Mouse (Mus musculus): ENCODE results near the gene 9130213A22Rik. TPM values are rescaled to one million over a fixed set of nuclear protein-coding genes. Genes with fewer than 3 reads are reported as not detected.

Gene 9130213A22Rik
- polyA plus RNA-seq, 1 experiment: 0.25 TPM

- peak; percentile 46 for DNase-seq (ENCODE audit: low read depth, low spot score)
- WGBS: 0% methylated on average over 3 of the region's 3 CpGs
These were observed 2.1 kb upstream of the 9130213A22Rik start for GRCm38 (mm10) chr11:69124498-69124847.

- DNase-seq (ENCODE audit: low read depth, low spot score): peak; percentile 75
- whole genome bisulfite sequencing: under 1% methylated on average over 31 of the region's 31 CpGs
These were observed 1.5 kb upstream of the 9130213A22Rik start for GRCm38 (mm10) chr11:69123693-69124497.

GRCm38 (mm10) chr11:69123056-69123692, 785 bp upstream of the 9130213A22Rik start:
- under 1% methylated on average over 29 of the region's 29 CpGs for WGBS
- peak; percentile 64 for DNase-seq (ENCODE audit: low read depth, low spot score)

- no peak for DNase-seq (ENCODE audit: low read depth, low spot score)
- WGBS: under 1% methylated on average over 31 of the region's 32 CpGs
These were observed 551 bp downstream of the 9130213A22Rik start for GRCm38 (mm10) chr11:69121741-69122335.

- WGBS: 4% methylated on average over 33 of the region's 33 CpGs
- no peak for DNase-seq (ENCODE audit: low read depth, low spot score)
These were observed 1.2 kb downstream of the 9130213A22Rik start for GRCm38 (mm10) chr11:69121001-69121740.

GRCm38 (mm10) chr11:69120221-69121000, 2.0 kb downstream of the 9130213A22Rik start, which contains the start of gene Hes7:
Gene Hes7, plus strand, starts transcription at chr11:69120404.
- no peak for DNase-seq (ENCODE audit: low read depth, low spot score)
- WGBS: 41% methylated on average over 27 of the region's 27 CpGs

GRCm38 (mm10) chr11:69119446-69120155, 2.8 kb downstream of the 9130213A22Rik start:
- no peak for DNase-seq (ENCODE audit: low read depth, low spot score)
- WGBS: 85% methylated on average over 14 of the region's 14 CpGs

GRCm38 (mm10) chr11:69118765-69119164, 3.6 kb downstream of the 9130213A22Rik start:
- no peak for DNase-seq (ENCODE audit: low read depth, low spot score)
- WGBS: 4% methylated on average over 15 of the region's 15 CpGs

- no peak for DNase-seq (ENCODE audit: low read depth, low spot score)
These were observed 4.4 kb downstream of the 9130213A22Rik start for GRCm38 (mm10) chr11:69117737-69118695.

GRCm38 (mm10) chr11:69116843-69117242, 5.5 kb downstream of the 9130213A22Rik start:
- WGBS: 66% methylated on average over 5 of the region's 5 CpGs
- DNase-seq (ENCODE audit: low read depth, low spot score): no peak

More at GRCm38 (mm10) chr11:69117737-69118695, 4.4 kb downstream of the 9130213A22Rik start:
- under 1% methylated on average over 45 of the region's 45 CpGs for WGBS

GRCm38 (mm10) chr11:69114621-69115020, 7.8 kb downstream of the 9130213A22Rik start:
- 82% methylated on average over 3 of the region's 3 CpGs for WGBS
- DNase-seq (ENCODE audit: low read depth, low spot score): no peak

- WGBS: 59% methylated on average over 3 of the region's 3 CpGs
- DNase-seq (ENCODE audit: low read depth, low spot score): no peak
These were observed 8.4 kb downstream of the 9130213A22Rik start for GRCm38 (mm10) chr11:69114018-69114417.

GRCm38 (mm10) chr11:69111865-69112264, 10.5 kb downstream of the 9130213A22Rik start:
- 77% methylated on average over 4 of the region's 4 CpGs for WGBS
- DNase-seq (ENCODE audit: low read depth, low spot score): no peak

- no peak for DNase-seq (ENCODE audit: low read depth, low spot score)
- WGBS: 13% methylated on average over 21 of the region's 21 CpGs
These were observed 11.2 kb downstream of the 9130213A22Rik start for GRCm38 (mm10) chr11:69111051-69111810.

- WGBS: 3% methylated on average over 30 of the region's 30 CpGs
- DNase-seq (ENCODE audit: low read depth, low spot score): no peak
These were observed 11.9 kb downstream of the 9130213A22Rik start for GRCm38 (mm10) chr11:69110319-69111046.

Measured in large intestine, adult 2 months (tissue).